Mouse (Mus musculus) MEL (cell line): ENCODE results near the gene Polr2l. TPM values are rescaled to one million over a fixed set of nuclear protein-coding genes. Genes with fewer than 3 reads are reported as not detected.

Source experiments
- DNase-seq: peaks from one replicate; pipeline ENCODE4 v3.0.0; 2011; ENCODE audit warnings: low read depth, low spot score
- H3K27ac ChIP-seq: 2 replicates; pipeline ENCODE4 v1.5.1; 2012; ENCODE audit warnings: low read depth, mild to moderate bottlenecking, control low read depth, low read length, moderate library complexity; ENCODE audit not compliant: control insufficient read depth
- H3K27me3 ChIP-seq, 2 experiments: fragments of 150-350 bp in 1 of 2; sonication (generic) in 1 of 2; 2 replicates each; pipeline ENCODE4 v1.6.1; 2012; ENCODE audit warnings: low read length in 2 of 2, mild to moderate bottlenecking in 2 of 2, improper control_type of control experiment in 1 of 2, moderate library complexity in 1 of 2; ENCODE audit not compliant: insufficient read depth in 2 of 2, control insufficient read depth in 1 of 2
- H3K36me3 ChIP-seq, 2 experiments: 2 replicates each; pipeline ENCODE4 v1.6.1; 2012 to 2014; ENCODE audit warnings: low read length in 2 of 2, improper control_type of control experiment in 1 of 2, inconsistent platforms in 1 of 2, mild to moderate bottlenecking in 1 of 2; ENCODE audit not compliant: insufficient read depth in 2 of 2, control insufficient read depth in 1 of 2
- H3K4me1 ChIP-seq, 2 experiments: fragments of 150-350 bp in 1 of 2; sonication (generic) in 1 of 2; 2 replicates each; pipeline ENCODE4 v1.6.1; 2012; ENCODE audit warnings: low read length in 2 of 2, improper control_type of control experiment in 1 of 2, mild to moderate bottlenecking in 1 of 2; ENCODE audit not compliant: insufficient read depth in 2 of 2, control insufficient read depth in 1 of 2
- H3K4me3 ChIP-seq, 2 experiments: fragments of 150-350 bp in 1 of 2; sonication (generic) in 1 of 2; 2 replicates each; pipeline ENCODE4 v1.5.1; 2012; ENCODE audit warnings: low read depth in 2 of 2, low read length in 2 of 2, mild to moderate bottlenecking in 2 of 2, moderate library complexity in 2 of 2, control low read depth in 1 of 2, improper control_type of control experiment in 1 of 2; ENCODE audit not compliant: control insufficient read depth in 1 of 2, insufficient read depth in 1 of 2
- H3K79me2 ChIP-seq: 2 replicates; pipeline ENCODE4 v1.6.1; 2012; ENCODE audit warnings: mild to moderate bottlenecking, low read length, moderate library complexity; ENCODE audit not compliant: control insufficient read depth, poor library complexity, insufficient read depth
- H3K9ac ChIP-seq: 2 replicates; pipeline ENCODE4 v1.6.1; 2012; ENCODE audit warnings: low read depth, mild to moderate bottlenecking, control low read depth, low read length, moderate library complexity; ENCODE audit not compliant: control insufficient read depth, poor library complexity, severe bottlenecking
- H3K9me3 ChIP-seq: fragments of 150-350 bp; sonication (generic); replicated peaks from 2 replicates; pipeline ENCODE4 v1.6.1; 2012; ENCODE audit warnings: mild to moderate bottlenecking, low read length, improper control_type of control experiment, moderate library complexity; ENCODE audit not compliant: insufficient read depth
- E2F4 ChIP-seq: IDR thresholded peaks from 2 replicates; pipeline ENCODE4 v1.6.1; 2011; ENCODE audit warnings: low read depth, low read length, improper control_type of control experiment, borderline replicate concordance
- ELF1 ChIP-seq: IDR thresholded peaks from 2 replicates; pipeline ENCODE4 v1.6.1; 2014; ENCODE audit warnings: low read depth, mild to moderate bottlenecking, inconsistent platforms, low read length, improper control_type of control experiment, moderate library complexity
- EP300 ChIP-seq, 2 experiments: IDR thresholded peaks; 2 replicates each; pipeline ENCODE4 v1.6.1; 2011; ENCODE audit warnings: improper control_type of control experiment in 2 of 2, low read length in 2 of 2, low read depth in 1 of 2, mild to moderate bottlenecking in 1 of 2
- ETS1 ChIP-seq: IDR thresholded peaks from 2 replicates; pipeline ENCODE4 v1.6.1; 2012; ENCODE audit warnings: low read depth, mild to moderate bottlenecking, inconsistent platforms, low read length, improper control_type of control experiment, moderate library complexity
- HCFC1 ChIP-seq: IDR thresholded peaks from 2 replicates; pipeline ENCODE4 v1.6.1; 2012; ENCODE audit warnings: low read depth, mild to moderate bottlenecking, inconsistent platforms, low read length, improper control_type of control experiment, moderate library complexity
- JUND ChIP-seq: IDR thresholded peaks from 2 replicates; pipeline ENCODE4 v1.6.1; 2011; ENCODE audit warnings: low read depth, mild to moderate bottlenecking, improper control_type of control experiment, low read length
- KAT2A ChIP-seq: conservative IDR thresholded peaks from 2 replicates; pipeline ENCODE4 v1.6.1; 2012; ENCODE audit warnings: low read depth, low read length, improper control_type of control experiment, inconsistent platforms
- MYB ChIP-seq: IDR thresholded peaks from 2 replicates; pipeline ENCODE4 v1.6.1; 2011; ENCODE audit warnings: mild to moderate bottlenecking, low read depth, low read length, improper control_type of control experiment
- NELFE ChIP-seq: IDR thresholded peaks from 2 replicates; pipeline ENCODE4 v1.6.1; 2011; ENCODE audit warnings: low read depth, low read length, improper control_type of control experiment
- NRF1 ChIP-seq: IDR thresholded peaks from 2 replicates; pipeline ENCODE4 v1.6.1; 2014; ENCODE audit warnings: low read depth, mild to moderate bottlenecking, inconsistent platforms, low read length, improper control_type of control experiment, moderate library complexity; ENCODE audit not compliant: poor library complexity, insufficient read depth, severe bottlenecking
- POLR2A ChIP-seq, 2 experiments: IDR thresholded peaks; 2 replicates each; pipeline ENCODE4 v1.6.1; 2011 to 2012; ENCODE audit warnings: low read length in 2 of 2, mild to moderate bottlenecking in 2 of 2, control low read depth in 1 of 2, improper control_type of control experiment in 1 of 2, low read depth in 1 of 2, moderate library complexity in 1 of 2; ENCODE audit not compliant: control insufficient read depth in 1 of 2, insufficient read depth in 1 of 2, poor library complexity in 1 of 2
- POLR2AphosphoS2 ChIP-seq: IDR thresholded peaks from 2 replicates; pipeline ENCODE4 v1.6.1; 2011; ENCODE audit warnings: low read length, improper control_type of control experiment
- POLR2AphosphoS5 ChIP-seq: IDR thresholded peaks from 2 replicates; pipeline ENCODE4 v1.6.1; 2012; ENCODE audit warnings: low read depth, borderline replicate concordance, mild to moderate bottlenecking, inconsistent platforms, low read length, moderate library complexity, mixed read lengths
- RCOR1 ChIP-seq: IDR thresholded peaks from 2 replicates; pipeline ENCODE4 v1.6.1; 2012; ENCODE audit warnings: low read depth, mild to moderate bottlenecking, inconsistent platforms, low read length, improper control_type of control experiment
- SIN3A ChIP-seq: IDR thresholded peaks from 2 replicates; pipeline ENCODE4 v1.6.1; 2012; ENCODE audit warnings: low read length, improper control_type of control experiment, inconsistent platforms
- SMC3 ChIP-seq: IDR thresholded peaks from 2 replicates; pipeline ENCODE4 v1.6.1; 2011; ENCODE audit warnings: low read depth, low read length, improper control_type of control experiment
- UBTF ChIP-seq: IDR thresholded peaks from 2 replicates; pipeline ENCODE4 v1.6.1; 2012; ENCODE audit warnings: low read depth, mild to moderate bottlenecking, inconsistent platforms, low read length, improper control_type of control experiment, moderate library complexity, borderline replicate concordance; ENCODE audit not compliant: insufficient read depth
- USF1 ChIP-seq: IDR thresholded peaks from 2 replicates; pipeline ENCODE4 v1.6.1; 2014; ENCODE audit warnings: low read depth, mild to moderate bottlenecking, inconsistent platforms, low read length, improper control_type of control experiment, moderate library complexity
- USF2 ChIP-seq, 2 experiments: IDR thresholded peaks; 2 replicates each; pipeline ENCODE4 v1.6.1; 2011 to 2012; ENCODE audit warnings: improper control_type of control experiment in 2 of 2, low read length in 2 of 2, borderline replicate concordance in 1 of 2, inconsistent platforms in 1 of 2, low read depth in 1 of 2, mild to moderate bottlenecking in 1 of 2; ENCODE audit not compliant: insufficient read depth in 1 of 2
- ZNF384 ChIP-seq: IDR thresholded peaks from 2 replicates; pipeline ENCODE4 v1.6.1; 2012; ENCODE audit warnings: low read depth, mild to moderate bottlenecking, inconsistent platforms, low read length, improper control_type of control experiment
- polyA plus RNA-seq, 2 experiments: library from polyadenylated mRNA; stranded (reverse) in 1 of 2; unstranded in 1 of 2; fragments of >175 nt in 1 of 2; fragments of >200 nt in 1 of 2; gene quantifications; 2 replicates each; pipeline versions ENCODE4 v1.2.1 to v1.2.4; 2012; ENCODE audit warnings: low replicate concordance in 2 of 2, low read depth in 1 of 2; ENCODE audit not compliant: insufficient read length in 2 of 2, insufficient read depth in 1 of 2, missing spikeins in 1 of 2
- total RNA-seq: library from RNA; depleted of rRNA; stranded (reverse); fragments of 300-350 nt; gene quantifications from 2 replicates; pipeline ENCODE4 v1.2.3, GENCODE M21; 2012

The Polr2l gene
- total and polyA plus RNA-seq, 3 experiments = 82.4 to 114 TPM; not detected in 1

GRCm38 (mm10) chr7:141466045-141466394 lies 8.9 kb downstream of the Polr2l start:
- Histone ChIP-seq H3K9me3 (no peaks in the 10 kb centered on the region), H3K9ac (no peak overlapping the region), H3K27ac (no peak overlapping the region), H3K4me1 (peaks cover 5 to 25% of the 10 kb centered on the region in 2 experiments), H3K36me3 (peaks cover 0 to 9% of the 10 kb centered on the region in 2 experiments; a peak in 2 of 4 replicates), H3K79me2 (peaks cover 9% of the 10 kb centered on the region), H3K4me3 (no peak overlapping the region), H3K27me3 (no peaks in the 10 kb centered on the region)
- TF ChIP-seq POLR2AphosphoS5 (no peak), EP300 (IDR thresholded peaks at IDR 0.05; ENCODE audit: low read depth in 1 of 2, low read length in 2 of 2) (no peak), NRF1 (no peak), NELFE (no peak), RCOR1 (no peak), ZNF384 (no peak), KAT2A (no peak), UBTF (no peak), JUND (no peak), MYB (no peak), HCFC1 (no peak), ETS1 (no peak), ELF1 (no peak)
- DNase-seq = no peak

GRCm38 (mm10) chr7:141465388-141466044 lies 9.4 kb downstream of the Polr2l start:
- H3K36me3 ChIP-seq = peaks cover 0 to 9% of the 10 kb centered on the region in 2 experiments; a peak in 2 of 4 replicates
- H3K27ac ChIP-seq = no peak overlapping the region
- peaks cover 5 to 25% of the 10 kb centered on the region in 2 experiments for H3K4me1 ChIP-seq
- no peaks in the 10 kb centered on the region for H3K9me3 ChIP-seq
- H3K79me2 ChIP-seq = peaks cover 9% of the 10 kb centered on the region
- DNase-seq = peak; percentile 68
- H3K4me3 ChIP-seq = 0 out of 4 replicates have a peak overlapping the region, but pooled peaks of 1 of the 2 experiments have one; percentile 13
- H3K9ac ChIP-seq = no peak overlapping the region
- no peaks in the 10 kb centered on the region for H3K27me3 ChIP-seq
- TF ChIP-seq SIN3A (no peak; the same call in 1 of the 2 replicates), POLR2A (IDR thresholded peaks at IDR 0.05; ENCODE audit: control insufficient read depth in 1 of 2, insufficient read depth in 1 of 2, low read depth in 1 of 2, low read length in 2 of 2, poor library complexity in 1 of 2) (no peak), EP300 (IDR thresholded peaks at IDR 0.05; ENCODE audit: low read depth in 1 of 2, low read length in 2 of 2) (peak in 1 of 2 experiments; percentile 25; a peak in 1 of 4 replicates), E2F4 (no peak), SMC3 (no peak), POLR2AphosphoS2 (no peak), USF2 (IDR thresholded peaks at IDR 0.05; ENCODE audit: borderline replicate concordance in 1 of 2, insufficient read depth in 1 of 2, low read depth in 1 of 2, low read length in 2 of 2) (no peak), USF1 (no peak), HCFC1 (no peak)
- TF ChIP-seq, all 39 proteins: peak for 1
